In the genomic region with DNA sequence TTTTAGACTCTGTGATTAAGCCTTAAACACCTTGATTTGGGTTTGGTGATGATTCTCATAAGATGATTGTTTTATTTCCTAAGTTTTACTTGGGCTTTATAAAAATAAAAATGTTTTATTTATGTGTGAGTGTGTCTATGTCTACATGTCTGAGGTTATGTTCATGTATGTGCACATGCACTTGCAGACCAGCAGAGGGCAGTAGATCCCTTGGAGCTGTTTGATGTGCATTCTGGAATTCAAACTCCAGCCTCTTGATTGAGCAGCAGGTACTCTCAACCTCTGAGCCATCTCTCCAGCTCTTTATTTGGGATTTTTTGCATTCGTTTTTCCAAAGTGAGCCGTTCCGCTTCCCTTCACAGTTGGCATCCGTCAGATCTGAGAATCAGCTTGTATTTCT, we compare ENCODE assay signal across 11 mouse cellular contexts.
A peak's percentile ranks its signal among the peaks of the same experiment; 100 is the strongest.
DNase-seq lines count a peak whose midpoint lies in the region; TF ChIP-seq lines count a peak whose summit lies in the region.
"Had no signal": no experiment of that assay in that cellular context is flagged by ENCODE, and none has a peak within 500 bp of the region (broad histone marks: within the 10 kb centered on the region; RNA-seq: fewer than 3 reads in every experiment).

No protein-coding gene starts in this region.

- H3K4me3 ChIP-seq in testis, adult 2 months (ENCODE audit: control insufficient read depth, low read depth, low read length) = no peak overlapping the region
- H3K4me3 ChIP-seq: forebrain, embryonic 12.5 days; heart, embryonic 13.5 days; liver, embryonic 13.5 days had no signal

- H3K36me3 ChIP-seq in testis, adult 2 months (ENCODE audit: control insufficient read depth, insufficient read depth, low read length) = no peaks in the 10 kb centered on the region
- H3K36me3 ChIP-seq: forebrain, embryonic 12.5 days; heart, embryonic 13.5 days; liver, embryonic 13.5 days had no signal

- H3K27me3 ChIP-seq in testis, adult 2 months (ENCODE audit: control insufficient read depth, insufficient read depth, low read length) = no peaks in the 10 kb centered on the region
- H3K27me3 ChIP-seq: liver, embryonic 13.5 days had no signal

- TF ChIP-seq CTCF in testis, adult 2 months (IDR thresholded peaks at IDR 0.05; ENCODE audit: control insufficient read depth, insufficient read depth, insufficient replicate concordance, low read depth, low read length) = 0 out of 2 replicates have a peak, but pooled peaks have one; percentile 7

- intact Hi-C loops in heart, postnatal 36 days (cut with DNase I) = loop anchor here (2.0 kb wide), 1 partner anchor 134 kb away; no protein-coding TSS in a partner anchor

- DNase-seq in heart, postnatal 4 days = peak; percentile 11
- DNase-seq in heart, postnatal 36 days = no peak
- DNase-seq in testis, postnatal 14 days (ENCODE audit: low spot score) = no peak
- DNase-seq in adipocyte (ENCODE audit: low spot score) = peak; percentile 4
- DNase-seq in thymus, postnatal 4 days = peak; percentile 27
- DNase-seq in kidney, adult 8-10 months = no peak
- DNase-seq: cerebellum, adult 9-11 months; liver, embryonic 13.5 days had no signal

- no peak for TF ChIP-seq POLR2A in testis, adult 2 months (IDR thresholded peaks at IDR 0.05; ENCODE audit: control insufficient read depth, low read depth, low read length)

- peaks cover 2% of the 10 kb centered on the region for H3K4me1 ChIP-seq in testis, adult 2 months (ENCODE audit: control insufficient read depth, insufficient read depth, low read length)
- H3K4me1 ChIP-seq: forebrain, embryonic 12.5 days; liver, embryonic 13.5 days had no signal

- no peak overlapping the region for H3K27ac ChIP-seq in testis, adult 2 months (ENCODE audit: control insufficient read depth, insufficient read depth, low read depth, low read length)
- H3K27ac ChIP-seq: forebrain, embryonic 12.5 days; heart, embryonic 13.5 days; liver, embryonic 13.5 days had no signal

Comparison
In these comparisons a context has a peak if more than half of its experiments do, and no peak if none do; other contexts are left out.
1. DNase-seq: peak in heart, postnatal 4 days (single experiment), adipocyte (single experiment) and thymus, postnatal 4 days (single experiment); none in heart, postnatal 36 days (0 of 2), testis, postnatal 14 days (single experiment) and kidney, adult 8-10 months (0 of 2).